ENCODE assay signal across 19 mouse cellular contexts in the genomic region with DNA sequence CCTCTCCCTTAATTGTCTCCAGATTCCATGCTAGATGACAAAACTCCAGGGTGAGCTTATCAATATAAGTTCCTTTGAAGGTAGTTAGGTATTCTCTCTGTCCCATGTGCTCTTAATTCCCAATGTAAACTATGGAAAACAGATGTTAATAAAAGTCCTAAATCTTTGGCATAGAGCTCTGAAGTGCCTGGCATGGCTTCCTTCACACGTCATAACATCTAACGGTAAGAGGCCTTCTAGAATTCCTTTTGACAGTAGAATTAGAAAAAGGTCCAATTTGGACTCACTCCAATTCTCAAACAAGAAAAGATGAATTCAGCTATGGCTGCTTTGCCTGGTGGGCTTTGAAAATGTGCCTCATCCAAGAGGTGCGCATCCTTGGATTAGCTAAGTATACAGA.
"Had no signal": no experiment of that assay in that cellular context is flagged by ENCODE, and none has a peak within 500 bp of the region (broad histone marks: within the 10 kb centered on the region; RNA-seq: fewer than 3 reads in every experiment).

No protein-coding gene starts in this region.

- H3K27me3 ChIP-seq: limb, embryonic 12.5 days; liver, embryonic 13.5 days; lung, embryonic 15.5 days; megakaryocyte, embryonic 14.5 days; midbrain, embryonic 13.5 days had no signal

- H3K9ac ChIP-seq: limb, embryonic 12.5 days; liver, embryonic 13.5 days; lung, embryonic 15.5 days; midbrain, embryonic 13.5 days had no signal

- H3K4me3 ChIP-seq: layer of hippocampus, adult 2 months; limb, embryonic 12.5 days; liver, embryonic 13.5 days; lung, embryonic 15.5 days; megakaryocyte, embryonic 14.5 days; midbrain, embryonic 10.5 days; midbrain, embryonic 13.5 days had no signal

- DNase-seq: kidney, adult 2 months; kidney, postnatal 25 days; layer of hippocampus, adult 9-11 months; liver, embryonic 13.5 days; lung, postnatal 10 days; lung, postnatal 36 days; right cerebral cortex, postnatal 14 days; right cerebral cortex, postnatal 4 days; thymus, adult 18-20 months; thymus, postnatal 36 days had no signal

- ATAC-seq: intestine, postnatal 0 days; midbrain, embryonic 13.5 days; midbrain, embryonic 16.5 days had no signal

- H3K9me3 ChIP-seq: limb, embryonic 12.5 days; liver, embryonic 13.5 days; lung, embryonic 15.5 days; megakaryocyte, embryonic 14.5 days; midbrain, embryonic 10.5 days; midbrain, embryonic 13.5 days had no signal

- H3K27ac ChIP-seq: kidney, postnatal 0 days; layer of hippocampus, adult 2 months; limb, embryonic 12.5 days; liver, embryonic 13.5 days; lung, embryonic 15.5 days; midbrain, embryonic 10.5 days; midbrain, embryonic 13.5 days had no signal

- H3K4me2 ChIP-seq: limb, embryonic 12.5 days; liver, embryonic 13.5 days; lung, embryonic 15.5 days; midbrain, embryonic 13.5 days had no signal

- H3K4me1 ChIP-seq: liver, embryonic 13.5 days; midbrain, embryonic 10.5 days; midbrain, embryonic 13.5 days had no signal

- H3K36me3 ChIP-seq: limb, embryonic 12.5 days; liver, embryonic 13.5 days; lung, embryonic 15.5 days; midbrain, embryonic 10.5 days; midbrain, embryonic 13.5 days had no signal
